Mouse (Mus musculus) limb, embryonic 10.5 days (tissue): ENCODE data around the gene Lasp1. TPM values are rescaled to one million over a fixed set of nuclear protein-coding genes. Genes with fewer than 3 reads are reported as not detected.

ENCODE experiments used
- DNase-seq: peaks from one replicate; pipeline ENCODE4 v3.0.0-alpha.2; 2017; ENCODE audit warnings: low spot score
- H3K27ac ChIP-seq: fragments of 300-500 bp; sonication (generic); 2 replicates; pipeline ENCODE4 v1.5.1; 2016; ENCODE audit warnings: mild to moderate bottlenecking
- H3K27me3 ChIP-seq: fragments of 300-500 bp; sonication (generic); 2 replicates; pipeline ENCODE4 v1.6.1; 2016; ENCODE audit warnings: low read depth, mild to moderate bottlenecking; ENCODE audit not compliant: poor library complexity, severe bottlenecking
- H3K36me3 ChIP-seq: fragments of 300-500 bp; sonication (generic); 2 replicates; pipeline ENCODE4 v1.6.1; 2016; ENCODE audit warnings: mild to moderate bottlenecking, moderate library complexity
- H3K4me1 ChIP-seq: fragments of 300-500 bp; sonication (generic); 2 replicates; pipeline ENCODE4 v1.6.1; 2016
- H3K4me3 ChIP-seq: fragments of 300-500 bp; sonication (generic); 2 replicates; pipeline ENCODE4 v1.5.1; 2016; ENCODE audit warnings: mild to moderate bottlenecking, moderate library complexity
- H3K9me3 ChIP-seq: fragments of 300-500 bp; sonication (generic); replicated peaks from 2 replicates; pipeline ENCODE4 v1.6.1; 2016; ENCODE audit warnings: mild to moderate bottlenecking
- WGBS: fragments of 180-500 bp; shearing (Covaris S2); methylation state at CpG from one replicate; pipeline ENCODE4 v1.1.7; 2016; 5-methylcytosine and 5-hydroxymethylcytosine counted together
- polyA plus RNA-seq: library from polyadenylated mRNA; unstranded; fragments of >200 nt; fragmentation: Nextera tagmentation; extraction: Ambion mirVana; gene quantifications from 2 replicates; pipeline ENCODE4 v1.2.1, GENCODE M21; 2016

Lasp1 gene
- polyA plus RNA-seq, 1 experiment from 2014 or later, result 110 TPM

- no peak for DNase-seq
- Histone ChIP-seq H3K4me1 (peaks cover 96% of the 10 kb centered on the region), H3K36me3 (peaks cover 66% of the 10 kb centered on the region), H3K27me3 (no peaks in the 10 kb centered on the region), H3K9me3 (no peaks in the 10 kb centered on the region), H3K4me3 (0 out of 2 replicates have a peak overlapping the region, but pooled peaks have one; percentile 7), H3K27ac (peak overlapping the region; percentile 59)
- 52% methylated on average over 5 of the region's 5 CpGs for WGBS
Measured at GRCm38 (mm10) chr11:97808621-97809234, 9.9 kb downstream of the Lasp1 start.

GRCm38 (mm10) chr11:97809235-97810121 lies 10.7 kb downstream of the Lasp1 start:
- no peaks in the 10 kb centered on the region for H3K9me3 ChIP-seq
- no peak for DNase-seq
- H3K4me3 ChIP-seq, result no peak overlapping the region
- 78% methylated on average over 7 of the region's 7 CpGs for WGBS
- peaks cover 73% of the 10 kb centered on the region for H3K36me3 ChIP-seq
- H3K4me1 ChIP-seq, result peaks cover 96% of the 10 kb centered on the region
- peak overlapping the region; percentile 59; the same call in 1 of the 2 replicates for H3K27ac ChIP-seq
- no peaks in the 10 kb centered on the region for H3K27me3 ChIP-seq

- Histone ChIP-seq H3K9me3 (no peaks in the 10 kb centered on the region), H3K36me3 (peaks cover 82% of the 10 kb centered on the region), H3K4me1 (peaks cover 96% of the 10 kb centered on the region), H3K27ac (no peak overlapping the region), H3K4me3 (no peak overlapping the region), H3K27me3 (no peaks in the 10 kb centered on the region)
- WGBS, result 78% methylated on average over 7 of the region's 7 CpGs
- DNase-seq, result no peak
Measured at GRCm38 (mm10) chr11:97810356-97810755, 11.6 kb downstream of the Lasp1 start.

GRCm38 (mm10) chr11:97810970-97811369 lies 12.2 kb downstream of the Lasp1 start:
- 52% methylated on average over 3 of the region's 3 CpGs for WGBS
- H3K36me3 ChIP-seq, result peaks cover 88% of the 10 kb centered on the region
- H3K27me3 ChIP-seq, result no peaks in the 10 kb centered on the region
- no peak for DNase-seq
- peaks cover 96% of the 10 kb centered on the region for H3K4me1 ChIP-seq
- H3K27ac ChIP-seq, result no peak overlapping the region
- no peaks in the 10 kb centered on the region for H3K9me3 ChIP-seq
- H3K4me3 ChIP-seq, result no peak overlapping the region

- peaks cover 96% of the 10 kb centered on the region for H3K4me1 ChIP-seq
- H3K4me3 ChIP-seq, result peak overlapping the region; percentile 19
- no peaks in the 10 kb centered on the region for H3K9me3 ChIP-seq
- peaks cover 90% of the 10 kb centered on the region for H3K36me3 ChIP-seq
- H3K27ac ChIP-seq, result peak overlapping the region; percentile 78
- H3K27me3 ChIP-seq, result no peaks in the 10 kb centered on the region
- 48% methylated on average over 12 of the region's 13 CpGs for WGBS
- DNase-seq, result no peak
Measured at GRCm38 (mm10) chr11:97811569-97812362, 13.0 kb downstream of the Lasp1 start.

GRCm38 (mm10) chr11:97812491-97812921 lies 13.7 kb downstream of the Lasp1 start:
- no peaks in the 10 kb centered on the region for H3K9me3 ChIP-seq
- peaks cover 98% of the 10 kb centered on the region for H3K4me1 ChIP-seq
- 32% methylated on average over 3 of the region's 3 CpGs for WGBS
- no peaks in the 10 kb centered on the region for H3K27me3 ChIP-seq
- peak overlapping the region; percentile 78 for H3K27ac ChIP-seq
- H3K36me3 ChIP-seq, result peaks cover 88% of the 10 kb centered on the region
- peak overlapping the region; percentile 13 for H3K4me3 ChIP-seq
- DNase-seq, result no peak

- WGBS, result 63% methylated on average over 7 of the region's 7 CpGs
- Histone ChIP-seq H3K4me1 (peaks cover 98% of the 10 kb centered on the region), H3K27ac (peak overlapping the region; percentile 78), H3K9me3 (no peaks in the 10 kb centered on the region), H3K27me3 (no peaks in the 10 kb centered on the region), H3K4me3 (peak overlapping the region; percentile 13; the same call in 1 of the 2 replicates), H3K36me3 (peaks cover 88% of the 10 kb centered on the region)
- DNase-seq, result no peak
Measured at GRCm38 (mm10) chr11:97813085-97813484, 14.3 kb downstream of the Lasp1 start.

GRCm38 (mm10) chr11:97813746-97814515 lies 15.1 kb downstream of the Lasp1 start:
- Histone ChIP-seq H3K4me1 (peaks cover 98% of the 10 kb centered on the region), H3K4me3 (no peak overlapping the region), H3K36me3 (peaks cover 85% of the 10 kb centered on the region), H3K27me3 (no peaks in the 10 kb centered on the region), H3K9me3 (no peaks in the 10 kb centered on the region), H3K27ac (no peak overlapping the region)
- DNase-seq, result no peak
- WGBS, result 90% methylated on average over 17 of the region's 17 CpGs

- Histone ChIP-seq H3K27me3 (no peaks in the 10 kb centered on the region), H3K4me3 (no peak overlapping the region), H3K36me3 (peaks cover 86% of the 10 kb centered on the region), H3K27ac (peak overlapping the region; percentile 94), H3K9me3 (no peaks in the 10 kb centered on the region), H3K4me1 (peaks cover 95% of the 10 kb centered on the region)
- DNase-seq, result no peak
- WGBS, result 75% methylated on average over 11 of the region's 11 CpGs
Measured at GRCm38 (mm10) chr11:97815736-97816135, 16.9 kb downstream of the Lasp1 start.

GRCm38 (mm10) chr11:97816176-97816575 lies 17.4 kb downstream of the Lasp1 start:
- WGBS, result 80% methylated on average over 5 of the region's 5 CpGs
- no peak for DNase-seq
- H3K4me1 ChIP-seq, result peaks cover 93% of the 10 kb centered on the region
- H3K27ac ChIP-seq, result peak overlapping the region; percentile 94
- peaks cover 87% of the 10 kb centered on the region for H3K36me3 ChIP-seq
- H3K4me3 ChIP-seq, result no peak overlapping the region
- H3K9me3 ChIP-seq, result no peaks in the 10 kb centered on the region
- H3K27me3 ChIP-seq, result no peaks in the 10 kb centered on the region

- H3K27me3 ChIP-seq, result no peaks in the 10 kb centered on the region
- H3K4me3 ChIP-seq, result peak overlapping the region; percentile 14
- DNase-seq, result peak; percentile 64
- peaks cover 88% of the 10 kb centered on the region for H3K36me3 ChIP-seq
- peak overlapping the region; percentile 94 for H3K27ac ChIP-seq
- peaks cover 88% of the 10 kb centered on the region for H3K4me1 ChIP-seq
- 35% methylated on average over 9 of the region's 9 CpGs for WGBS
- no peaks in the 10 kb centered on the region for H3K9me3 ChIP-seq
Measured at GRCm38 (mm10) chr11:97816916-97817315, 18.1 kb downstream of the Lasp1 start.

- Histone ChIP-seq H3K4me1 (peaks cover 84% of the 10 kb centered on the region), H3K27ac (peak overlapping the region; percentile 94), H3K9me3 (no peaks in the 10 kb centered on the region), H3K36me3 (peaks cover 90% of the 10 kb centered on the region), H3K27me3 (no peaks in the 10 kb centered on the region), H3K4me3 (peak overlapping the region; percentile 14)
- WGBS, result 32% methylated on average over 5 of the region's 5 CpGs
- no peak for DNase-seq
Measured at GRCm38 (mm10) chr11:97817379-97817778, 18.6 kb downstream of the Lasp1 start.
